Mouse (Mus musculus): Measurements from ENCODE around the gene Plin4. TPM values are rescaled to one million over a fixed set of nuclear protein-coding genes. Genes with fewer than 3 reads are reported as not detected.

Plin4 gene
- 1 to 10 TPM; 1.3 to 2.5 TPM for total RNA-seq (2021)
- long read RNA-seq, experiment 1: 0 reads
- long read RNA-seq, experiment 2: 0 reads

DNA sequence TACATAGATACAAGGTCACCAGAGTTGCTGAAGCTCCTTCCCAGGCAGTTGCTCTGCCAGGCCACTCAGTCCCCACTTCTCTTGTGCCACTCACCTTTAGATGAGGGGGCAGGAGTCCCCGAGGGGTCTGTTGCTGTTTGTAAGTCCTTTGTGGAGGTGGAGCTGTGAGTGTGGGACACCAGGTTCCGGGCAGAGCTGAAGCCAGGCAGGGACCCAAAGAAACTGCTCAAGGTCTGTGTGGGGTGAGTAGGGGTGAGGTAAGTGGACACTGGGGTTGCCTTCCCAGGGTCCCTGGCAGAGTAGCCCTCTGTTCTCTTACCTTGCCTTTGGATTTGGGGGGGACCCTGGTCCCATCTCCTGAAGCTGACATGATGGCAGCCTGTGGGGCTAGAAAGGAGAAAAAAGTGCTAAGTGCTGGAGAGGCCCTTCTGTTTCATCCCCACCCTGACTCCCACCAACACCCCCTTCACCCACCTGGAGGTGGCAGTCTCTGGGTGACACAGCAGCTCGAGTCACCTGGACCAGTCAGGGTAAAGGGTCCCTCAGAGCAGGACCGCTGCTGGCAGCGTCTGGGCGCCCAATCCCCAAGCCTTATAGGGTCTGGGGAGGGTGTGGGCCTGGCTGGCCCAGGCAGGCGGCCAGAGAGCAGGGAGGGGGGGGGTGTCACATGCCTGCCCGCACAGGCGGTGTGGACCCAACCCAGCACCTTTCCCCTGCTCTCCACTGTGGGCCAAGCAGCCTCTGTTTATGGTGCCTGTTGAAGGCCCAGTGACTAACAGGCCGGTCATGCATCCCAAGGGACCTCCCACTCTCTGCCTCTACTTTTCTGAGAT, at the start of gene Plin4:
Gene Plin4 (minus strand): TSS at position 585 of the 833 bp plus-strand sequence.
- no peak for DNase-seq (ENCODE audit: low spot score in 2 of 2)

DNA sequence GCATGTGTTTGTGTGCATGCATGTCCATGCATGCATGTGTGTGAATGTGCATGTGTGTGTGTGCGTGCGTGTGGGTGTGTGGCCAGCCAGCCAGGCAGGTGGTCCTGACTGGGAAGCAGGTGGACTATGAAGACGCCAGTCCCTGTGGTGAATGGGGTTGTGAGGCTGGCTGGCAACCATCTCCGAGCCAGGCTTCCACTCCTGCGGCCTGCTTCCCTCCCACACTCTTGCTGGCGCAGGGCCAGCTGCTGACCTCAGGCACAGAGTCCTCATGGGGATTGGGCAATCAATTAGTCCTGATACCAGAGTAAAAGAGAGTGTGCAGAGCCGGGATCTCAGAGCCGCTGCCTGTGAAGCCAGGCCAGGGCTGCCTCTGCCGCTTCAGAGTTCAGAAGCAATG, 44.0 kb upstream of the Plin4 start:
- no peak for DNase-seq (ENCODE audit: low spot score in 2 of 2)

DNA sequence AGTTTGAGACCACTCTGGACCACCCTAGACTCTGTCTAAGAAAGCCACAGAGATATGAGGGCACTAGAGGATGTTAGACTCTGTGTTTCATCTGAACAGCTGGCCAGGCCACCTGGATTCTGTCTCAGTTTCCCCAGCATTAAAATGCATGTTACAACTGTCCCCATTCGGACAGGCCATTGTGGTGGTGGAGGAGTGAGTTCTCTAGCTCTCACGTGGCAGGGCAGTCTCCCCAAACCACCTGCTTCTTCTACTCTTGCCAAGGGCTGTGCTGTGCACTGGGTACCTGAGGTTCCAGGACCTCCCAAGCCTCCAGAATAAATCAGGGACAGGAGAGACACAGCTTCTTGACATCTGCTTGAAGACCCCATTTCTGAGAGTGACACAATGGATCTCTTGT, 40.3 kb upstream of the Plin4 start:
- DNase-seq (ENCODE audit: low spot score in 2 of 2): no peak

DNA sequence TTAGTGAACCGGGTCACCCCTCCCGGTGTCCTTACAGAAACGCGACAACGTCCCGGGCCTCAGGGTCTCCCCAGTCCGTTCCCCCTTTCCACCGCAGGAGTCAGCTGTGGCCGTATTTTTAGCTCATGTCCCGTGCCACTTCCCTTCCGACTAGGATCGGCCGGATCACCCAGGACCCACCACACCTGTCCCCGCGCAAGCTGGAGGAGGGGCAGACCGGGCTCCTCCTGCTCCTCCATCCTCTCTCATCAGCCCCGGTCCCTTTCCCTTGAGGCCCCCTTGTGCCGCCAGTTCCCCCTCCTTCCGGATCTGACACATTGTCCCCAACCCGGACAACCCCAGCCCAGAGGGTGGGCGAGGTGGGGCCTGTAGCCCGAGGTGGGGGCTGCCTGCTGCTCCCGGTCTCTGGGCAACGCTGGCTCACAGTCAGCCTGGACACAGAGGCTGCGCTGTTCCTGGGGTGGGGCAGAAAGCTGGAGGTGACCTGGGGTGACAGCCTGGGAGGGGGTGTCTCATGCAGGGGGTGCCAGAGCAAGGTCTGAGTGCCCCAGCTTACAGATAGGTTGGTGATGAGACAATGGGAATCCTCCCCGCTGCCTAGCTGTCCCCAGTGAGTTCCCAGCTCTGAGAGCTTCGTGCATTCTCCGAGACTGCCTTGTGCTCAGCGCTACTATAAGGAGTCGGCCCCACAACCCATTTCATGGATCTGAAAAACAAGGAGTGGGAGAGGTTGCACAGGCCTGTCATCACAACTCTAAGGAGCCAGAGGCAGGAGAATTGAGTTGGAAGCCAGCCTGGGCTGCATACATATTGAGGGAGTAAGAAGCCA, 39.4 kb upstream of the Plin4 start:
- no peak for DNase-seq (ENCODE audit: low spot score in 2 of 2)

DNA sequence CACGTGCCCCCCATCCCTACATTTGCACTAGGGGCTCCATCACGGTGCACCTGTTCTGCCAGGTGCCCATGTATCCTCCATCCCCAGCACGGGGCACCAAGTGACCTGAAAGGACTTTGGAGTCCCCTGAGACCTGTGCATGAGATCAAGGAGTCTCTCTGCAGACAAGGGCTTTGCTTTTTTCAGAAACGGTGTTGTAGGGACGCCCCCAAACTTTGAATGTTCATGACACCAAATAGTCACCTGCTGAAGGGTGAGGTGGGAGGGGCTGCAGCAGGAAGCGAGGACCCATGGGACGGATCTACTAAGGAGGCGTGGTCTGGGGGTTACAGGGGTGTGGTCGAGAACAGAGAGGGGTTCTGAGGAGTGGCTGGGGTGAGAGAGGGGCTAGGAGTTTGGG, 38.7 kb upstream of the Plin4 start:
- DNase-seq (ENCODE audit: low spot score in 2 of 2): no peak

DNA sequence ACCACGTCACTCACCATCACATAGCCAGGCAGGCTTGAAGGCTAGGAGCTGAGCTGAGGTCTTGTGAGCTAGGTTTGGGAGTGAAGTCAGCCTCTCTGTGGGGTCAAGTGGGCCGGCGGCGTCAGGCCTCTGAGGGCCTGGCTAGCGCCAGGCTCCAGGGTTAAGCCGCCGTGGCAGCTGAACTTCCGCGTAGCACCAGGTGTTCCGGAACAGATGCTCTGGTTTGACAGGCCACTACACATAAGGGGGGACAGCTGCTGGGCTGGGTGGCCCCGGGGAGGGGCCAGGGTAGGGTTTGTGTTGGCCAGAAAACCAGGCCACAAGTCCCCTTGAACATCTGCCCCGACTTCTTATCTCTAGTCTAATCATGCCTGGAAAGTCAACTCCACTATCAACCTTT, 37.8 kb upstream of the Plin4 start:
- DNase-seq (ENCODE audit: low spot score in 2 of 2): no peak

DNA sequence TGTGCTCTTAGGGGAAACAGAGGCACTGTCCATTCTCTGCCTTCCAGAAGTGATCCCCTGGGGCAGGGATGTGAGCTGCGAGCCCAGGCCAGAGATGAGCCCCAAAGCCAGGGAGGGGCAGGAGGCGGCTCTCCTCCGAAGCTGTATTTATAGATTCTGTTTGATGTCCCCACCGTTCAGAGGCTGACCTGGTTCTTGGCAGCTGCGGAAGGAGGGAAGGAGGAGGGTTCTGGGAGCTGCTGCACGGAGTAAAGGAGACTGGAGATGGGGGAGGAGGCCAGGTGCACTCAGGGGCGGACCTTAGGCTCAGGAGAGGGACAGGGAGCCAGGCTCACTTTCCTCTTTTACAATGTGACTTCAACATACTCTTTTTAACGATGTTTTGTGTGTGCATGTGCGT, 36.5 kb upstream of the Plin4 start:
- DNase-seq (ENCODE audit: low spot score in 2 of 2): no peak

DNA sequence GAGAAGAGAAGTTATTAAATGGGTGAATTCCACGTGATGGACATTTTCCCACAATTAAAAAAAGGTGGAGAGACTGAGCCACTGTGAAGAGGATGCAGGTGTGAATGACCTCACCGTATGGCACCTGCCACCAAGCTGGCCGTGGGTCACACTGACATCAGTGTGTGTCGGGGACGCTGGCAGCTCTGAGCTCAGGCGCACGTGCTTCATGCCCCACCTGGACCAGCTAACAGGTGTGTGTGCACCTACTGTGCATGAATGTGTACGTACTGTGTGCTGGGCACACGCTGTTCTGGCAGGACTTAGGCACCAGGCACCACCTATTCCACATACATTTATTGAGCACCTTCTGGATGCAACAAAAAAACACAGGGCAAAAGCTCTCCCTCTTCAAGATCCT, 34.9 kb upstream of the Plin4 start:
- no peak for DNase-seq (ENCODE audit: low spot score in 2 of 2)

DNA sequence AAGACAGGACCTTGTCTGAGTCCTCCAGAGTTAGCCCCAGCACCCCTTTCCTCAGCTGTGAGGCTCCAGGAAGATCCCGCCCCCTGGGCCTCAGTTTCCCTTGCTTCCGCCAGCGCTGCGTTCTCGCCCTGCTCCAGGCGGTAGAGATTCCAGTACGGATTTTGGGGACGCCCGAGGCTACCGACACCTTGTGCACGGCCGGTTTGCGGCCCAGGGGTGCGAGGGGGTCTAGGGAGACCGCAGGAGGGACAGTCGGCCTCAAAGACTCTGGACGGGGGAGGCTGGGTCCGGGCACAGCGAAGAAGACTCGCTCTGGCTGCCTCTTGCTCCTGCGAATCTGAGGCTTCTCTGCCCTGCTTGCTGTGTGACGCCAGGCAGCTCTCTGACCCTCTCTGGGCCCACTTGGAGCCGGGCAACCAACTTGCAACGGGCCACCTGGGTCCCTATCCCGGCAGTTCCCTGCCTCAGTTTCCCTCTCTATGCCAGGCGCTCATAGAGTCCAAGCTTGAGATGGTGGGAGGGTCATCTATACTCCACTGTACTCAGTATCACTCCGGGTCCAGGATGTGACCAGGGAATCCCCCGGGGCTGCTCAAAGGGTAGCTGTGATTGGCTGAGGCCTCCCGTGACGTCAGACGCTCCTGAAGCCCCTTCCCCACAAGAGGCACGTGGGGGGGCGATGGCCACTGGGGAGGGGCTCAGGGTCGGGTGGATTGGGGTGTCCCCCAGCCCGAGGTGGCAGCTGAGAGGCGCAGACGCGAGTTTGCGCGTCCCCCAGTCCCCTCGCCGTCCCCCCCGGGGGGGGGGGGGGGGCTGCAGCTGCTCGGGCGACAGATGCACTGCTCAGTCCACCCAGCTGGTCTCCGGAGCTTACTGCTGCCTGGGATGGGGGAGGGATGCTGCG, 32.4 kb upstream of the Plin4 start:
- DNase-seq (ENCODE audit: low spot score in 2 of 2): peak; percentile 67 to 69

DNA sequence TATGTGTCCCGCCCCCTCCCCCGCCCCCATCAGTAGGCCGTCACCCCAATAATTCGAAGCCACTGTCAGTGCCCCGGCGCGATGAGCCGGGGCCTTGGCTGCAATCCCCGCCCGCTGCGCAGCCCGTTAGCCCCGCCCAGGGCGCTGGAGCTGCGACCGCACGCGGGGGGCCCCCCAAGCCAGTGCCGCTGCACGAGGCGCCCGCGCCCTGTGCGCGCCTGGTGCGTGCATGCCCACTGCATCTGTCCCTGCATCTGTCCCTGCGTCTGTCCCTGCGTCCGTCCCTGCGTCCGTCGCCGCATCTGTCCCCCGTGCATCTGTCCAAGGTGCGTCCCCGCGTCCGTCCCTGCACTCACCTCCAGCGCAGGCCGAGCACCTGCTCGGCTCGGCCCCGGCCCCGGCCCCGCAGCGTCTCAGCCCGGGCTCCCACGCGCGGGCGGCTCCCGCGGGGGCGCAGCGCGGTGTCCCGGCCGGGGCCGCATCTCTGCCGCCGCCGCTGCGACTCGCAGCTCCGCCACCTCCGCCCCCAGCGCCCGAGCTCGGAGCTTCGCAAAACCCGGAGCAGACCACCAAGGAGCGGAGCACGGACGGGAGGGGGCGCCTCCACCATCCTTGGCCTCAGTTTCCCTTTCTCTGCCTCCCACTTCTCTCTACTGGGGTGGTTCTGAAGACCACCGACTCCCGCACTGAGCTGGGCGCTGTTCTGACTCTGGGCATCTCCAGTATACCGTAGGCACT, 30.4 kb upstream of the Plin4 start, which contains the start of gene Sema6b:
Gene Sema6b (minus strand): TSS at position 486 of the 738 bp plus-strand sequence.
- DNase-seq (ENCODE audit: low spot score in 2 of 2): peak; percentile 78 to 80

DNA sequence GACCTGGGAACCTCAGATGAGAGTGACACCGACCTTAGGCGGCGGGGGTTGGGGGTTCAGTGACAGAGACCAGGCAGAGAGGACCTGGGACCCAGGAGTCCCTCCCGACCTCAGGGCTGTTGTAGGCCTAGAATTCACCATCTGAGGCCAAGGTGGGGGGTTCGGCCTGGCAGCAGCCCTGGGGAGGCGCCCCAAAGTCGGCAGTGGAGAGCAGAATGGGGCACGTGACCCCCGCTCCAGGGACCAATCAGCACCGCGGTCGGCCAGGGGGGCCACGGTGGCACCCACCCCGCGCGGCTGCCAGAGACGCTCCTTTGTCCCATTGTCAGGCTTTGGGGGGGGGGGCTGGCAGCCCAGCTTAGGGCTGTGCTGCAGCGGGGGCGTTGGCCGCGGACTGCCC, 29.8 kb upstream of the Plin4 start:
- no peak for DNase-seq (ENCODE audit: low spot score in 2 of 2)

DNA sequence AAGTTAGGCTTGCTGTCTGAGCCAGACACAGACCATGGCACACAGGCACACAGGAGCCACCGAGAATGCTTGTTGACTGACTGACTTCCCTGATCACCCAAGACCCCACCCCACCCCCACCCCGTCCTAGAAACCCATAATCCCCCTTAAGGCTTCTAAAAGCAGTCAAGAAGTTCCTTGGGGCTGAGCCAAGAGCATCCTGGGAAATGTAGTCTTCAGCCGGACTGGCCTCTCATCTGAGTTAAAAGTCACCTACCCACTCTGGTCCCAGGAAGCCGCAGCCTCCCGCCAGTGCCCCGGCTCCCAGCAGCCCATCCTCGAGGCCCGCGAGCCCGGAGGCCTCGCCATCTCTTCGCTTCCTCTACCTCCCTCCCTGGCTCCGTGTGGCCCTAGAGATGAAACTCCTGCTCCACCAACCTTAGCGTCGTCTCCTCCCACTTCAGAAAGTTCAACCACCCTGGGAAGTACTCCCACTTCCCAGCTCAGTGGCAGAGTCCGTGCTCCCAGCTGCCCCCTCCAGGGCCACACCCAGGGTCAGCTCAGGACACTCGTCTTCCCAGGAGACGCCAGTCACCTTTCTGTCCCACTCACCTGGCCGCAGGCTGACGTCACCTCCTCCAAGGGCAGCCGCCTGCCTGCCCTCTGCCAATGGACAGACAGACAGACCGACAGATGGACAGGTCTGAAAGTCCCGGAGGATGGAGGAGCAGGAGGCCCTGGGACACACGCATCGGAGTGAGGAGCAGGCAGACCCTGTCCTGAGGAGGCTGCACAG, 28.4 kb upstream of the Plin4 start:
- DNase-seq (ENCODE audit: low spot score in 2 of 2): no peak

DNA sequence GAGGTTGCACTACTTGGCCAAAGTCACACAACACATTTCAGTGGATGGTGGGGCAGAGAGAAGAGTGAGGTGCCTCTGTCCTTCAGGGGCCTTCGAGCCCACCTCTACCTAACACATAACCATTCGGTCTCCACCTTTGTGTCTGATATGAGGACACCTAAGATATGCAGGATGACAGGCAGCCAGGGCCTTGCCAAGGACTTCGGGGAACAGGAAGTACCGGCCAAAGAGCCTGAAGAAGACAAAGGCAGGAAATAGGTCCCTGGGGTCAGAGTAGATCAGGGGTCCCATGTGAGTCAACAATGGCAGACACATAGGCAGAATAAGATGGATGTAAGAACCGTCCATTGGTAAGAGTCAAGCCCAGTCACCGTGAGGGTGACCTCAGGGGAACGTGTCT, 27.0 kb upstream of the Plin4 start:
- no peak for DNase-seq (ENCODE audit: low spot score in 2 of 2)

DNA sequence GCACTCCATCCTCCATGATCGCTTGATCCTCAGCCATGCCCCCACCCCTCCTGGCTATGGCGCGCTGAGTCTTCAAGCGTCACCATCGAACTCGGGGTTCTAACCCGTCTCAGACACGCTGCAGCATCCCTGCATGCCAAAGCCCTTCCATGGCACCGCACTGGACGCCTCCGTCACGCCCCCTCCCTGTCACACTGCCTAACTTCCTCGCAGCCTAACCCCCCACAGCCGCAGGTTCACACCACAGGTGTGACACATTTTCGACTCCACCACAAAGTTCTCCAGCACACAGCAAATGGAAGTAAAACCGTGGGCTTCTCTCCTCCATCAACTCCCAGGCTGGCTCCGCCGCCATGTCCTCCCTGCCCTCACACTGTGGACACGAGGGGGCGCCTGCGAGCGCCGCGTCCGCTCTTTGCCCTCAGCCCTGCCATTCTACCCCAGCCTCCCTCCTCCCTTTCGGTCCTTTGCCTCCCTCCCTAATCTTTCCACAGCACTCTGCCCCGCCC, 24.9 kb upstream of the Plin4 start:
- no peak for DNase-seq (ENCODE audit: low spot score in 2 of 2)

DNA sequence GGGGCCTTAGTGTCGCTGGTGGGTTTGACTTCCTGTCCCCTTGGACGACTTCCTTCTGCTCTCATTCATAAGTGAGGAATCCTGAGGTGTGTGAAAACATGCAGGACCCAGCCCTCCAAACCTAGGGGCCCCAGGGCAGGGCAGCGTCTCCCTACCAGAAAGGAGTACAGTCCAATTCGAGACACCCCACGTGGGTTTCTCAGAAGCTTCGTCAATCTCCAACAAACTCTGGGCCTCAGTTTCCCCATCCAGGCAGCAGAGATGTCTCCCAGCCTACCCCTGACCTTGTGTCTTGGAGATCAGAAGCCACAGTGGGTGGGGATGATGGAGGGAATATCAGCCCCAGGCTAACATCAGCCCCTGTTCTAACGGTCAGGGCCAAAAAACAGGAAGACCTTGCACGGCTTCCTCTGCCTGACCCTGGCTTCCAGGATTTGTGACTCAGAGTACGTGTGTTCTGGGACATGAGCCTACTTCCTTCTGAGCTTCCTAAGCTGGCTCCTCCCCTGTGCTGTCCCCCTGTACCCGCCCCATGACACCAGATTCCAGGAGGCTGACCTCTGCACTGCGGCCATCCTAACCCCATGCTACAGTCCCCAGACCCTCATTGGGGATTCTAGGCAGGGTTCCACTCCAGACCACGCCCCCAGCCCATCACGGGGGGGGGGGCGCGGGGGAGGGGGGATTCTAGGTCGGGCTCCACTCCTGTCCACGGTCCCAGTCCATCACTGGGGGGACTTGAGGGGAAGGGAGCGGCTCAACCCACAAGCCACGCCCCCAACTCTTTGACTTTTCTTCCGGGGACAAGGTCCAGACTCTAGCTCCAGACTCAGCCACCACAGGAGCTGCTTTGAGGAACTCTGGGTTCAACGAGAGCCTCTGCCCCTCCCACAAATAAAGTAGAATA, 24.1 kb upstream of the Plin4 start:
- DNase-seq (ENCODE audit: low spot score in 2 of 2): no peak

DNA sequence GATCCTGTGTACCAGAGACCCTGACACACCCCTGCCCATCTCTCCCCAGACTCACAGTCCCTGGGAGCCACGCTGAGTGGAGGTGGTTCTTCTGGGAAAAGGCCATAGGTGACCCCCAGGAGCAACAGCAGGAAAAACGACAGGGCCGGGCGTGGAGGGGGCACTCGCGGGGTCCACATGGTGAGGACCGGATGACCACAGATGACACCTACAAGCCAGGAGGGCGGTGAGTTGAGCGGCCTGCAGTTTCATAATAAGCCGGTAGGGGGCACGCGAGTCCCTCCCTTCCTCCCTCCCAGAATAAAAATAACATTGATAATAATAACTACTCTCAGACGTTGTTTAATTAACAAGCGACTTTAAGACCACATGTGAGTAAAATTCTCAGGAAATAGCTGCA, 23.1 kb upstream of the Plin4 start:
- DNase-seq (ENCODE audit: low spot score in 2 of 2): no peak

DNA sequence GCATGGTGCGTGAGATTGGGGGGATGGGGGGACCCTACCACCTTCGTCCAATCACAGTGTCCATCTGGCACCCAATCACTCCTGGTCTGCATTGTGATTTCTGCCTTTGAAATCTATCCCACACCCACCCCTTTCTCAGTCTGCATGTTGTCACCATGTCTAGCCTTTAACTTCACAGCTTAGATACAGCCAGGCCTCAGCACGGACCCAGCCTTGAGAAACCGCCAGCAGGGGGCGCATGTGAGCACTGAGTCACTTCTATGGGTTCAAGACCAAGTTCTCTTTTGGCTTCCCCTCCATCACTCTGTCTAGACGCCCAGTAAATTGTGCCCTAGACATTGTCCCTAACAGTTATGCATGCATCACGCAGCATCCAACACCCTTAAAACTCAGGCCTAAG, 22.2 kb upstream of the Plin4 start:
- no peak for DNase-seq (ENCODE audit: low spot score in 2 of 2)

DNA sequence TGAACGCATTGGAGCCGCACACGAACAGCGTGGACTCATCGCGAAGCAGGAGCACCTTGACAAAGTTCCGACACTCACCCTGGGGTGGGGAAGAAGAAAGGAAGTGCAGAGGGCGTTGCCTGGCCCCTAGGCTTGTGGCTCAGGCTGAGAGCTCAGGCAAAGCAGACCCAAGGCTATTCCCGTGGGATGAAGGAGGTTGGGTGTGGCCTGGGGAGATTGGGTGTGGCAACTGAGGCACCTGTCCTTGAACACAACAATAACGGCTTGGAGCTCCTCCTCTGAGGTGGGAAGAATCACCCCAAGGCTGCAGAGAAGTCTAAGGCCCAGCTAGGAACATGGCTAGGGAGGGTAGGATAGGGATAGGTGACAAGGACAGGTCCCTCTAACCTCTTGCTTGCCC, 21.5 kb upstream of the Plin4 start:
- no peak for DNase-seq (ENCODE audit: low spot score in 2 of 2)

DNA sequence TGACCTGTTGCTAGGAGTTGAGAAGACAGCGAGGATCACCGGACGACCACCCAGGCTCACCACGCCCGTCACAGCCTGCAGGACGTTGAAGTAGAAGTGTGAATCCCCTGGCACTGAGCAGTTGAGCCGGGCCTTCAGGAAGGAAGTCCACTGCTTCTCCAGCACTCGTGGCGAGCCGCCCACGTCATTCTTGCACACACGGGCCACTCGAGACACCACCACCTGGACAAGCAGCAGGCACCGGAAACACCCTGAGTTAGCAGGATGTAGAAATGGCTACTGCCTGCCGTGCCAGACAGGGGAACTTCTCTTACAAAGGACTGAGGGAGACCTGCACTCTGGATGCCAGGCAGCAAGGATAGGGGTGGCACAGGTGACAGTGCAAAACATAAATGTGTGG, 18.6 kb upstream of the Plin4 start:
- no peak for DNase-seq (ENCODE audit: low spot score in 2 of 2)

Data from layer of hippocampus, postnatal 14 days (tissue).